Mouse (Mus musculus) midbrain, embryonic 11.5 days (tissue): ENCODE data around the gene Klhdc8a. TPM values are rescaled to one million over a fixed set of nuclear protein-coding genes. Genes with fewer than 3 reads are reported as not detected.

Source experiments
- ATAC-seq: fragments of 200-750 bp; cut with Nextera tagmentation; 2 replicates; pipeline ENCODE4 v1.8.0; 2017; ENCODE audit warnings: moderate TSS enrichment, moderate library complexity; ENCODE audit not compliant: low FRiP score
- DNase-seq: peaks from one replicate; pipeline ENCODE4 v3.0.0; 2015; ENCODE audit warnings: low spot score; ENCODE audit errors: missing footprints
- H3K27ac ChIP-seq: fragments of 300-500 bp; sonication (generic); 2 replicates; pipeline ENCODE4 v1.5.1; 2014; ENCODE audit warnings: low read depth, low read length
- H3K27me3 ChIP-seq: fragments of 300-500 bp; sonication (generic); 2 replicates; pipeline ENCODE4 v1.6.1; 2014; ENCODE audit warnings: mild to moderate bottlenecking, low read length, moderate library complexity, mixed read lengths; ENCODE audit not compliant: control insufficient read depth, insufficient read depth
- H3K36me3 ChIP-seq: fragments of 300-500 bp; sonication (generic); 2 replicates; pipeline ENCODE4 v1.6.1; 2014; ENCODE audit warnings: mild to moderate bottlenecking, low read length, moderate library complexity, mixed read lengths; ENCODE audit not compliant: control insufficient read depth, insufficient read depth
- H3K4me1 ChIP-seq: fragments of 300-500 bp; sonication (generic); 2 replicates; pipeline ENCODE4 v1.6.1; 2014; ENCODE audit warnings: low read length; ENCODE audit not compliant: control insufficient read depth, insufficient read depth
- H3K4me2 ChIP-seq: fragments of 300-500 bp; sonication (generic); 2 replicates; pipeline ENCODE4 v1.6.1; 2014; ENCODE audit warnings: mild to moderate bottlenecking, moderate library complexity
- H3K4me3 ChIP-seq: fragments of 300-500 bp; sonication (generic); 2 replicates; pipeline ENCODE4 v1.5.1; 2014; ENCODE audit warnings: low read depth, low read length
- H3K9ac ChIP-seq: fragments of 300-500 bp; sonication (generic); 2 replicates; pipeline ENCODE4 v1.6.1; 2014; ENCODE audit warnings: low read length
- H3K9me3 ChIP-seq: fragments of 300-500 bp; sonication (generic); 2 replicates; pipeline ENCODE4 v1.6.1; 2016; ENCODE audit warnings: low read length; ENCODE audit not compliant: control insufficient read depth
- WGBS: fragments of 180-500 bp; shearing (Covaris S2); extraction: QIAGEN DNeasy Blood & Tissue Kit; methylation state at CpG from one replicate; pipeline ENCODE4 v1.1.7; 2014; 5-methylcytosine and 5-hydroxymethylcytosine counted together
- polyA plus RNA-seq: library from polyadenylated mRNA; unstranded; fragments of >200 nt; fragmentation: Nextera tagmentation; extraction: Ambion mirVana; gene quantifications from 2 replicates; pipeline ENCODE4 v1.2.1, GENCODE M21; 2014

The Klhdc8a gene
- polyA plus RNA-seq, result 3.5 and 4.5 TPM in 2 replicates

GRCm38 (mm10) chr1:132298425-132298800 is at the start of gene Klhdc8a:
Klhdc8a (plus strand) TSS chr1:132298626.
- DNase-seq (peak; percentile 95), ATAC-seq (peak; percentile 62)
- Histone ChIP-seq H3K9ac (peak within 1 kb of the TSS; percentile 91), H3K27ac (peak within 1 kb of the TSS; percentile 69), H3K9me3 (no peaks in the 10 kb centered on the region), H3K36me3 (no peaks in the 10 kb centered on the region), H3K4me2 (peak within 1 kb of the TSS; percentile 99), H3K4me1 (peaks cover 27% of the 10 kb centered on the region), H3K4me3 (peak within 1 kb of the TSS; percentile 66), H3K27me3 (peaks cover 8% of the 10 kb centered on the region; the same call in 1 of the 2 replicates)
- WGBS, result under 1% methylated on average over 28 of the region's 28 CpGs

DNA sequence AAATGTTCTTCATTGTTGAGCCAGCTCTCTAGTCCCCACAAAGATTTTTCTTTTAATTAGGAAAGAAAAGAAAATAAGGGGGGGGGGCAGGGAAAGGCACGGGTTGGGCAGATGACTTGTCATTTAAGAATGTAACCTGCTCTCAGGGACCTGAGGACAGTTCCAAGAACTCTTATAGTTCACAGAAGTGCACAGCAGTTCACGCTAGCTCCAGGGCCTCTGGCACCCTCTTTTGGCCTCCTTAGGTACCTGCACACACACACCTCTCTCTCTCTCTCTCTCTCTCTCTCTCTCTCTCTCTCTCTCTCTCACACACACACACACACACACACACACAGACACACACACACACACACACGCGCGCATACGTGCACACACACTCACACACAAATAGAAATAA is 44.0 kb upstream of the Klhdc8a start:
- H3K9ac ChIP-seq, result no peak overlapping the region
- no peak overlapping the region for H3K4me2 ChIP-seq
- DNase-seq, result no peak
- ATAC-seq, result no peak
- H3K36me3 ChIP-seq, result no peaks in the 10 kb centered on the region
- H3K4me1 ChIP-seq, result no peaks in the 10 kb centered on the region
- WGBS, result 85% methylated on average over 6 of the region's 6 CpGs
- H3K9me3 ChIP-seq, result no peaks in the 10 kb centered on the region
- no peak overlapping the region for H3K4me3 ChIP-seq
- H3K27me3 ChIP-seq, result no peaks in the 10 kb centered on the region
- no peak overlapping the region for H3K27ac ChIP-seq

- no peak overlapping the region for H3K27ac ChIP-seq
- ATAC-seq, result no peak
- H3K9me3 ChIP-seq, result no peaks in the 10 kb centered on the region
- no peaks in the 10 kb centered on the region for H3K27me3 ChIP-seq
- H3K4me2 ChIP-seq, result no peak overlapping the region
- no peak for DNase-seq
- H3K4me3 ChIP-seq, result no peak overlapping the region
- peaks cover 4% of the 10 kb centered on the region; the same call in 1 of the 2 replicates for H3K4me1 ChIP-seq
- 84% methylated on average over 1 of the region's 1 CpGs for WGBS
- H3K36me3 ChIP-seq, result no peaks in the 10 kb centered on the region
- no peak overlapping the region for H3K9ac ChIP-seq
Observed at GRCm38 (mm10) chr1:132260331-132260730, 38.1 kb upstream of the Klhdc8a start.

GRCm38 (mm10) chr1:132261058-132261457 is 37.4 kb upstream of the Klhdc8a start:
- Histone ChIP-seq H3K27me3 (no peaks in the 10 kb centered on the region), H3K27ac (no peak overlapping the region), H3K9ac (no peak overlapping the region), H3K4me3 (no peak overlapping the region), H3K4me1 (peaks cover 4% of the 10 kb centered on the region; the same call in 1 of the 2 replicates), H3K36me3 (no peaks in the 10 kb centered on the region), H3K4me2 (no peak overlapping the region), H3K9me3 (no peaks in the 10 kb centered on the region)
- ATAC-seq (no peak), DNase-seq (no peak)
- WGBS, result 69% methylated on average over 5 of the region's 5 CpGs

DNA sequence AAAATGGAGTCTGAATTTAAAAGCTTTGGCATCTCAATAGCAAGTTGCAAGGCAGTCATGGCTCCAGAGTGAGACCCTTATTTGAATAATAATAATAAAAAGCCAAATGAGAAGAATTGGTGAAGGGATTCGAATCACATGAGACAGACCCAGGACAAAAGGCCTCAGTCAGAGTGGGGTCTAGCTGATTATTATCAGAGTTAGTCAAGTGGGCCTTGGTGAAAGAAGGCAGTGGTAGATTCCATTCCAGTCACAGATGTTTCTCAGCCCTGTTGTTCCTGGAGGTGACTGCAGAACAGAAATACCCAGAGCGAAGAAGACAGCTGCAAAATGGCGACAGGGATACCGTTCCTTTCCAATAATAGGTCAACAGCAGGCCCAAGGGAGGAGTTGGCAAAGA is 34.8 kb upstream of the Klhdc8a start:
- WGBS, result 78% methylated on average over 4 of the region's 4 CpGs
- no peaks in the 10 kb centered on the region for H3K27me3 ChIP-seq
- no peaks in the 10 kb centered on the region for H3K9me3 ChIP-seq
- H3K4me1 ChIP-seq, result peaks cover 4% of the 10 kb centered on the region; the same call in 1 of the 2 replicates
- no peaks in the 10 kb centered on the region for H3K36me3 ChIP-seq
- H3K4me3 ChIP-seq, result no peak overlapping the region
- H3K27ac ChIP-seq, result no peak overlapping the region
- DNase-seq (no peak), ATAC-seq (no peak)
- no peak overlapping the region for H3K4me2 ChIP-seq
- H3K9ac ChIP-seq, result no peak overlapping the region

GRCm38 (mm10) chr1:132264577-132264976 is 33.8 kb upstream of the Klhdc8a start:
- H3K4me1 ChIP-seq, result peaks cover 6% of the 10 kb centered on the region; the same call in 1 of the 2 replicates
- no peaks in the 10 kb centered on the region for H3K36me3 ChIP-seq
- H3K4me2 ChIP-seq, result no peak overlapping the region
- 63% methylated on average over 7 of the region's 7 CpGs for WGBS
- H3K9ac ChIP-seq, result no peak overlapping the region
- H3K27ac ChIP-seq, result no peak overlapping the region
- H3K27me3 ChIP-seq, result no peaks in the 10 kb centered on the region
- H3K9me3 ChIP-seq, result no peaks in the 10 kb centered on the region
- no peak overlapping the region for H3K4me3 ChIP-seq
- DNase-seq, result no peak
- ATAC-seq, result no peak

- H3K9me3 ChIP-seq, result no peaks in the 10 kb centered on the region
- ATAC-seq (no peak), DNase-seq (no peak)
- H3K4me2 ChIP-seq, result no peak overlapping the region
- no peak overlapping the region for H3K27ac ChIP-seq
- H3K4me1 ChIP-seq, result peaks cover 6% of the 10 kb centered on the region; the same call in 1 of the 2 replicates
- H3K27me3 ChIP-seq, result no peaks in the 10 kb centered on the region
- 72% methylated on average over 8 of the region's 8 CpGs for WGBS
- no peak overlapping the region for H3K9ac ChIP-seq
- no peak overlapping the region for H3K4me3 ChIP-seq
- no peaks in the 10 kb centered on the region for H3K36me3 ChIP-seq
Observed at GRCm38 (mm10) chr1:132265211-132265859, 33.1 kb upstream of the Klhdc8a start.

- H3K36me3 ChIP-seq, result no peaks in the 10 kb centered on the region
- no peak for ATAC-seq
- H3K27ac ChIP-seq, result no peak overlapping the region
- WGBS, result 89% methylated on average over 10 of the region's 10 CpGs
- H3K27me3 ChIP-seq, result no peaks in the 10 kb centered on the region
- peaks cover 6% of the 10 kb centered on the region; the same call in 1 of the 2 replicates for H3K4me1 ChIP-seq
- no peak overlapping the region for H3K4me3 ChIP-seq
- no peaks in the 10 kb centered on the region for H3K9me3 ChIP-seq
- H3K9ac ChIP-seq, result no peak overlapping the region
- no peak overlapping the region for H3K4me2 ChIP-seq
- DNase-seq, result no peak
Observed at GRCm38 (mm10) chr1:132265936-132266335, 32.5 kb upstream of the Klhdc8a start.

- DNase-seq (no peak), ATAC-seq (no peak)
- Histone ChIP-seq H3K27me3 (no peaks in the 10 kb centered on the region), H3K9me3 (no peaks in the 10 kb centered on the region), H3K36me3 (no peaks in the 10 kb centered on the region), H3K9ac (no peak overlapping the region), H3K4me1 (peaks cover 6% of the 10 kb centered on the region; the same call in 1 of the 2 replicates), H3K27ac (no peak overlapping the region), H3K4me3 (no peak overlapping the region), H3K4me2 (no peak overlapping the region)
- WGBS, result 70% methylated on average over 8 of the region's 8 CpGs
Observed at GRCm38 (mm10) chr1:132266791-132267557, 31.5 kb upstream of the Klhdc8a start.
